Mouse (Mus musculus) erythroblast, embryonic 14.5 days (primary cell): ENCODE results near the gene Xkr7. TPM values are rescaled to one million over a fixed set of nuclear protein-coding genes. Genes with fewer than 3 reads are reported as not detected.

Source experiments
- H3K27me3 ChIP-seq: 2 replicates; pipeline ENCODE4 v1.6.1; 2012; ENCODE audit warnings: inconsistent platforms; ENCODE audit not compliant: control insufficient read depth
- H3K36me3 ChIP-seq: 2 replicates; pipeline ENCODE4 v1.6.1; 2012; ENCODE audit warnings: mild to moderate bottlenecking, inconsistent platforms; ENCODE audit not compliant: control insufficient read depth
- H3K4me1 ChIP-seq: 2 replicates; pipeline ENCODE4 v1.6.1; 2012; ENCODE audit warnings: inconsistent platforms; ENCODE audit not compliant: control insufficient read depth
- H3K4me3 ChIP-seq: replicated peaks from 2 replicates; pipeline ENCODE3; 2012; ENCODE audit warnings: moderate library complexity, mild to moderate bottlenecking, inconsistent platforms
- H3K9me3 ChIP-seq: 2 replicates; pipeline ENCODE4 v1.6.1; 2012; ENCODE audit warnings: low read length, inconsistent platforms, mixed read lengths; ENCODE audit not compliant: control insufficient read depth
- GATA1 ChIP-seq: IDR thresholded peaks from 2 replicates; pipeline ENCODE4 v1.6.1; 2012; ENCODE audit warnings: low read length, inconsistent platforms, mixed read lengths
- TAL1 ChIP-seq: IDR thresholded peaks from 3 replicates; pipeline ENCODE4 v1.6.1; 2012; ENCODE audit warnings: low read length, inconsistent platforms, mixed read lengths
- polyA plus RNA-seq: library from polyadenylated mRNA; stranded (reverse); fragments of >175 nt; gene quantifications from 2 replicates; pipeline ENCODE4 v1.2.3, GENCODE M21; 2012

The Xkr7 gene
- polyA plus RNA-seq, 1 experiment = not detected

- Histone ChIP-seq H3K27me3 (peaks cover 7% of the 10 kb centered on the region), H3K36me3 (peaks cover 48% of the 10 kb centered on the region), H3K4me3 (peak overlapping the region; percentile 85), H3K9me3 (no peaks in the 10 kb centered on the region), H3K4me1 (peaks cover 15% of the 10 kb centered on the region)
- TF ChIP-seq TAL1 (no peak), GATA1 (no peak)
Measured at GRCm38 (mm10) chr2:153013724-153014515, 17.7 kb upstream of the Xkr7 start.

- Histone ChIP-seq H3K27me3 (peaks cover 9% of the 10 kb centered on the region), H3K36me3 (peaks cover 38% of the 10 kb centered on the region), H3K9me3 (no peaks in the 10 kb centered on the region), H3K4me1 (peaks cover 15% of the 10 kb centered on the region), H3K4me3 (peak within 1 kb of the TSS; percentile 85)
- TF ChIP-seq GATA1 (no peak), TAL1 (no peak)
Measured at GRCm38 (mm10) chr2:153014758-153015593, 16.7 kb upstream of the Xkr7 start, which contains the start of gene Pdrg1. Pdrg1 (minus strand) TSS chr2:153015427.

DNA sequence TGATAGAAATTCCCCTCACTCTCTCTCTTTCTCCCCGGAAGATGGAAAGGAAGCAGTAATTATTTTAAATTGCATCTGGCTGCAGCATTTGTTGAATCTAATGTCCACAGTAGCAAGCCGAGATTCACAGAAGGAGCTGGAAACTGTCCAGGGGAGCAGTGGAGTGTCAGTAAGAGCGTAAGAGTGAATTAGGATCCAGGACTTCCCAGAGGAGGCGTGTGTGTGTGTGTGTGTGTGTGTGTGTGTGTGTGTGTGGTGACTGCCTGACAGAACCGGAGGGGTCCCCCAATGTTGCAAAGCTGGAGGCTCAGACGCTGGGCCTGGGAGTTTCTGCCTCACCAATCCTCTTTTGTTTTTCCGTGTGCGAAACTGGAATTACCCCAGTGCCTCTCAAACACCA, 15.8 kb upstream of the Xkr7 start:
- Histone ChIP-seq H3K9me3 (no peaks in the 10 kb centered on the region), H3K4me1 (peaks cover 15% of the 10 kb centered on the region), H3K36me3 (peaks cover 29% of the 10 kb centered on the region), H3K4me3 (no peak overlapping the region), H3K27me3 (peaks cover 11% of the 10 kb centered on the region)
- TF ChIP-seq GATA1 (no peak), TAL1 (no peak)

DNA sequence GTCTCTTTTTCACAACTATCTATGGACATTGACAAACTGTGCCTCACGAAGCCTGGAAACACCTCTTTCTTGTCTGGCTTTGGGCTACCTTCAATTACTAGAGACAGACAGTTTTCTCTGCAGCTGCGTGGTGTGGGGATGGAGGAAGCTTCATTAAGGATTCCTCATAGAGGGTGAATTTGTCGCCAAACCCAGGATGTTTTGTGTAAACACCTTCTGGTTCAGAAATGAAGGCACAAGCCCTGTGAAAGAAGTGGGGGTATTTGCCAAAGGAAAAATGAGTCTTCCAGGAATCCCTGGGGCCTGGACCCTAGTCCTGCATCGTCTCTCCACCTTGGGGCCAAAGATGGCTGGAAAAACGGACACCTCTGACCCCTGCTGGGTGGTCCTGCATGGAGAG, 14.9 kb upstream of the Xkr7 start:
- Histone ChIP-seq H3K9me3 (no peaks in the 10 kb centered on the region), H3K36me3 (peaks cover 21% of the 10 kb centered on the region), H3K4me3 (no peak overlapping the region), H3K4me1 (peaks cover 15% of the 10 kb centered on the region), H3K27me3 (peaks cover 11% of the 10 kb centered on the region)
- TF ChIP-seq TAL1 (no peak), GATA1 (no peak)

- TF ChIP-seq TAL1 (no peak), GATA1 (no peak)
- peaks cover 11% of the 10 kb centered on the region for H3K27me3 ChIP-seq
- no peaks in the 10 kb centered on the region for H3K9me3 ChIP-seq
- peaks cover 12% of the 10 kb centered on the region for H3K4me1 ChIP-seq
- no peak overlapping the region for H3K4me3 ChIP-seq
- no peaks in the 10 kb centered on the region for H3K36me3 ChIP-seq
Measured at GRCm38 (mm10) chr2:153019355-153019754, 12.3 kb upstream of the Xkr7 start.

DNA sequence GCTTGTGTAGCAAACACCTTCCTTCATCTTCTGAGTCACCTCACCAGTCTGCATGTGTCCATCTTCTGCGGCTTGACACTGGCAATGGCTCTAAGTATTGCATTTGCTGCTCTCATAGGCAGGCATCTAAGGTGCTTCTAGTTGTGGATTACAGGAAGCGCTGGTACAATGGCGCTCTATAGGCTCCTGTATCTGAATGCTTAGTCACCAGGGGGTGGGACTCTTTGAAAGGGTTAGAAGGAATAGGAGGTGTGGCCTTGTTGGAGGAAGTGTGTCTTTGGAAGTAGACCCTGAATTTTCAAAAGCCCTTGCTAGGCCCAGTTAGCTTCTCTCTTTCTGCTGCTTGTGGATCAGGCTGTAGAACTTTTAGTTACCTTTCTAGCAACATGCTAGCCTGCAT, 10.5 kb upstream of the Xkr7 start:
- Histone ChIP-seq H3K27me3 (peaks cover 11% of the 10 kb centered on the region), H3K4me3 (no peak overlapping the region), H3K36me3 (no peaks in the 10 kb centered on the region), H3K9me3 (no peaks in the 10 kb centered on the region), H3K4me1 (no peaks in the 10 kb centered on the region)
- TF ChIP-seq TAL1 (no peak), GATA1 (no peak)

DNA sequence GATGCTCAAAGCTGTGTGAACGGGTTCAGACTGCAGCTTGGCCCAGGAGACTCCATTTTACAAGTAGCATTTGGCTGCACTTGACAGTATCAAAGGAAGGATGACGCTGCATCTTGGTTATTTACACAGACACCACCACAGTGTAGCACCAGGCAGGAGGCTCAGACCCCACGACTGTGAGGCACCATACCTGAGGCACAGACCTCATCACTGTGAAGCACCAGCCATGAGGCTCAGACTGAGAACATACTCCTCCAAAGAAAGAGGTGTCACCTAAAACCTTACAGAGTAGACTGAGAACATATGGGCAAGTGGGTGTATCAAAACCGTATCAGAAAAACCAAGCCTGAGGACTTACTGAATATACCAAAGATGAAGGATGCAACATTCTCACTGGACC, 8.8 kb upstream of the Xkr7 start:
- Histone ChIP-seq H3K9me3 (no peaks in the 10 kb centered on the region), H3K36me3 (no peaks in the 10 kb centered on the region), H3K27me3 (peaks cover 10% of the 10 kb centered on the region), H3K4me1 (no peaks in the 10 kb centered on the region), H3K4me3 (no peak overlapping the region)
- no peak for TF ChIP-seq GATA1
- TF ChIP-seq TAL1 = no peak

DNA sequence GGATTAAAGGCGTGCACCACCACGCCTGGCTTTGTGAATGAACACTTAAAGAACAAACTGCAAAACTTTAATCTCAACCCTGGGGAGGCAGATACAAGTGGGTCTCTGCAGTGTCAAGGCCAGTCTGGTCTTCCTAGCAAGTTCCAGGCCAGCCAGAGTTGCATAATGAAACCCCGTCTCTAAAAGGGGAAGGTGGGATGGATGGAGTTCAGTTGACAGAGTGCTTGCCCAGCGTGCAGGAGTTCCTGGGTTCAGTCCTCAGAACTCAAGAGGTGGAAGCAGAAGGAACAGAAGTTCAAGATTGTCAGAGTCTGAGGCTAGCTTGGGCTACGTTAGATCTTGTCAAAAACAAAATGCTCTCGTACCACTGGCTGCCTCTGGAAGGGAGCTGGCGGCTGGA, 5.6 kb upstream of the Xkr7 start:
- TF ChIP-seq TAL1 (no peak), GATA1 (no peak)
- Histone ChIP-seq H3K27me3 (peaks cover 26% of the 10 kb centered on the region), H3K9me3 (no peaks in the 10 kb centered on the region), H3K4me1 (no peaks in the 10 kb centered on the region), H3K4me3 (no peak overlapping the region), H3K36me3 (no peaks in the 10 kb centered on the region)

GRCm38 (mm10) chr2:153027501-153027900, 4.2 kb upstream of the Xkr7 start:
- no peaks in the 10 kb centered on the region; the same call in 1 of the 2 replicates for H3K4me1 ChIP-seq
- H3K9me3 ChIP-seq = no peaks in the 10 kb centered on the region; the same call in 1 of the 2 replicates
- H3K4me3 ChIP-seq = no peak overlapping the region
- TF ChIP-seq TAL1 (no peak), GATA1 (no peak)
- H3K36me3 ChIP-seq = no peaks in the 10 kb centered on the region
- H3K27me3 ChIP-seq = peaks cover 40% of the 10 kb centered on the region
